Mouse (Mus musculus): ENCODE measurements at regions not wholly inside any gene's neighbourhood (a gene's known extent, or its start where the extent isn't known, plus 50 kb on each side); places are given as distances from the start of the nearest gene placed in this dataset.

DNA sequence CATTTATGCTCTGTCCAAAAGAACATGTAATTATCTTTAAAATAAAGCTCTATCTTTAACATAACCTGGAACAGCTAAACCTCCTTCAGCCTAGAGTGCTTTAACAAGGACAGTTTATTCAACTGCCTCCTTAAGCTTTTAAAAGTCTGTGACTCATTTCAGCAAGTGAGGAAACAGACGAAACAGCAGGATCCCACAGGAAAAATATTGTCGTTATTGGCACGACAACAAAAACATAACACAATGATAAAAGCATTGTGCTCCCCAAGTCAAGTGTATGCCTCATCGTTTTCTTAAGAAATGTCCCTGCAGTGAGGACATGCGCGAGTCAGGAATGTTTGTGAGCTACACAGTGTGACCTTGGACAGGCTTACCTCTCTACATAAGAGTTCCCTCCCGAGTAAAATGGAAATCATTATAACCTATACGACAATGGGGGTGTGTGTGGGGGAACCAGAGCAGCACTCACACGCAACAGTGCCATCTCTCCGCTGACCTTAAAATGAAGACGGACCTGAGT, 166.7 kb upstream of the Cd180 start:
- TF ChIP-seq POLR2A (IDR thresholded peaks at IDR 0.05; ENCODE audit: extremely low read depth, insufficient read depth, low read length): no peak
- no peak for TF ChIP-seq CTCF (IDR thresholded peaks at IDR 0.05; ENCODE audit: low read depth, low read length)

All from liver, adult 2 months (tissue).